Mouse (Mus musculus): ENCODE data around the gene Aqp3. TPM values are rescaled to one million over a fixed set of nuclear protein-coding genes. Genes with fewer than 3 reads are reported as not detected.

Aqp3 gene
- total and polyA plus RNA-seq, 3 experiments: not detected

DNA sequence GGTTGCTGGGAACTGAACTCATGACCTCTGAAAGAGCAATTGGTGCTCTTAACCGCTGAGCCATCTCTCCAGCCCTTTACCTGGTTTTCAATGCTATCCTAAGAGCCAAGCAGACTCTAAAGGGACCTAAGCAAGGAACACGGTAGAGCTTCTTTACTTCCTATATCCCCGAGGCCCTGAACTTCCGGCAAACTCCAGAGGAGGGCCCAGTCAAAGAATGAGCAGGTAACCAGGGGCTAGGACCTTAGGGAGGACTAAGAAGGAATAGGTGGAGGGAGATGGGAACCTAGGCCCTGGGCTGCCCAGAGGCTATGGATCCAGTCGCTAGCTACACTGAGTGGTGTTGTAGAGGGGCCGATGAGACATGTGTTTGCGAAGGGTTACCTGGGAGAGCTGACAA lies 46.2 kb downstream of the Aqp3 start:
- dilution Hi-C loops (cut with MboI; ENCODE audit: extremely low pct_ligation_motif_present, extremely low pct_unique_long_range_greater_than_20kb, low sequenced_read_pairs): no loop called here
- no peak overlapping the region for H3K9ac ChIP-seq (ENCODE audit: insufficient read depth, low read depth)
- in situ Hi-C loops (cut with MboI; ENCODE audit: low pct_ligation_motif_present, low pct_unique_long_range_greater_than_20kb, low sequenced_read_pairs): no loop called here
- H3K27ac ChIP-seq (ENCODE audit: insufficient read depth, low read depth): no peak overlapping the region
- H3K9me3 ChIP-seq (replicated peaks; ENCODE audit: low read length): no peaks in the 10 kb centered on the region
- TF ChIP-seq E2F4 (IDR thresholded peaks at IDR 0.05; ENCODE audit: insufficient replicate concordance, low read depth, low read length): no peak
- TF ChIP-seq ETS1 (conservative IDR thresholded peaks at IDR 0.05; ENCODE audit: low read depth, low read length): no peak
- TF ChIP-seq ZKSCAN1 (IDR thresholded peaks at IDR 0.05; ENCODE audit: borderline replicate concordance, low read depth, low read length): no peak
- no peak for TF ChIP-seq UBTF (IDR thresholded peaks at IDR 0.05; ENCODE audit: low read depth, low read length)
- no peak for TF ChIP-seq SIN3A (IDR thresholded peaks at IDR 0.05; ENCODE audit: low read length)
- TF ChIP-seq MAZ (IDR thresholded peaks at IDR 0.05; ENCODE audit: low read depth, low read length): no peak
- TF ChIP-seq ZC3H11A (IDR thresholded peaks at IDR 0.05; ENCODE audit: low read depth, low read length): no peak
- TF ChIP-seq RCOR1 (conservative IDR thresholded peaks at IDR 0.05; ENCODE audit: low read depth, low read length): no peak
- TF ChIP-seq RAD21 (IDR thresholded peaks at IDR 0.05; ENCODE audit: low read depth, low read length): no peak
- no peak for TF ChIP-seq CTCF (conservative IDR thresholded peaks at IDR 0.05 in 1 of 2, IDR thresholded peaks at IDR 0.05 in 1 of 2; ENCODE audit: low read depth in 2 of 2, low read length in 2 of 2)
- TF ChIP-seq MXI1 (IDR thresholded peaks at IDR 0.05; ENCODE audit: low read depth, low read length): no peak
- TF ChIP-seq MEF2A (IDR thresholded peaks at IDR 0.05; ENCODE audit: borderline replicate concordance, low read depth, low read length): no peak
- no peak for TF ChIP-seq NELFE (IDR thresholded peaks at IDR 0.05; ENCODE audit: low read depth, low read length)
- TF ChIP-seq USF2 (conservative IDR thresholded peaks at IDR 0.05; ENCODE audit: low read depth, low read length): no peak
- no peak for TF ChIP-seq IRF4 (IDR thresholded peaks at IDR 0.05; ENCODE audit: low read depth, low read length)
- no peak for TF ChIP-seq NRF1 (IDR thresholded peaks at IDR 0.05; ENCODE audit: low read depth, low read length)
- H3K79me2 ChIP-seq (replicated peaks; ENCODE audit: control insufficient read depth, extremely low read depth, insufficient read depth, poor library complexity, severe bottlenecking): no peaks in the 10 kb centered on the region
- no peak overlapping the region for H3K4me2 ChIP-seq (ENCODE audit: insufficient read depth, low read depth, poor library complexity, severe bottlenecking)
- H3K4me3 ChIP-seq (replicated peaks in 1 of 3; ENCODE audit: low read depth in 2 of 3, low read length in 2 of 3, poor library complexity in 1 of 3): no peak overlapping the region
- no peak for DNase-seq (ENCODE audit: extremely low read depth)
- H3K27me3 ChIP-seq (replicated peaks): peaks cover 16% of the 10 kb centered on the region
- H3K4me1 ChIP-seq (ENCODE audit: control insufficient read depth in 1 of 2, insufficient read depth in 2 of 2): peaks cover 0 to 7% of the 10 kb centered on the region in 2 experiments; a peak in 3 of 4 replicates
- no peaks in the 10 kb centered on the region for H3K36me3 ChIP-seq (replicated peaks in 1 of 2; ENCODE audit: control insufficient read depth in 1 of 2, insufficient read depth in 1 of 2, low read length in 1 of 2)

DNA sequence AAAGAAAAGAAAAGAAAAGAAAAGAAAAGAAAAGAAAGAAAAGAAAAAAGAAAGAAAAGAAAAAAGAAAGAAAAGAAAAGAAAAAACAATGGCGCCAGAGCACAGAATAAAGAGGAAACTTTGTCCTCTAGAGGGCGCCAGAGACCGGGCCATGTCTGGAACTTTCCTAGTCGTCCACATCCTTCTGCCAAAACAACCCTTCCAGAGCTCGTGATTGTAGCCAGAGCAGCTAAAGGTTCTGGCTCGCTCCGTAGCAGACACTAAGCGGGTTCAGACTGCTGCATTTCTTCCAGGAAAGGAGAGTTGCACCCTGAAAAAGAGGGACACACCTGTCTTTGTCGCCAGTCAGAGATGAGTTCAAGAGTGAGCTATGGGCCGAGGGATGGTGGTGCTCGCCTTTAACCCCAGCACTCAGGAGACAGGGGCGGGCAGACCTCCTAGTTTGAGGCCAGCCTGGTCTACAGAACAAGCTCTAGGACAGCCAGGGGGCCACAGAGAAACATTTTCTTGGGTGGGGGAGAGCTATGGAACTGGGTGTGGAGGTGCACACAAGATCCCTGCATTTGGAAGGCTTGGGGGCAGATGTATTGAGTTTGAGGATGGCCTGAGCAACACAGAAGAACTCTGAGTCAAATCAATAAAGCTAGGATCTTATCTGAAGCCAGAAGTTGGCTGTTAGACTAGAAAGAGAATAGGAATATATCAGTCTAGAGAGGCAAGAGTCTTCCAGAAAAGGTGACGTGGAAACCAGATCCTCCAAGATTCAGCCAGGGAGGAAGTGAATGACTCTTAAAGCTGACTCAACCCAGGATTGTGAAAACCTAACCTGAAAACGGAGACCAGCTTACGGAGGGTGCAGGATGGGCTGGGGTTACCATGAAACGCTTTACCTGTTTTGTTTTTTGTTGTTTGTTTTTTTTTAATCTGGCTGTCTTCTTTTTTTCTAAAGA lies 47.0 kb downstream of the Aqp3 start:
- Histone ChIP-seq H3K4me3 (replicated peaks in 1 of 3; ENCODE audit: low read depth in 2 of 3, low read length in 2 of 3, poor library complexity in 1 of 3) (peak overlapping the region in 2 of 3 experiments; percentile 30 to 48), H3K36me3 (replicated peaks in 1 of 2; ENCODE audit: control insufficient read depth in 1 of 2, insufficient read depth in 1 of 2, low read length in 1 of 2) (no peaks in the 10 kb centered on the region), H3K4me1 (ENCODE audit: control insufficient read depth in 1 of 2, insufficient read depth in 2 of 2) (peaks cover 0 to 7% of the 10 kb centered on the region in 2 experiments; a peak in 2 of 4 replicates), H3K4me2 (ENCODE audit: insufficient read depth, low read depth, poor library complexity, severe bottlenecking) (peak overlapping the region; percentile 59), H3K27ac (ENCODE audit: insufficient read depth, low read depth) (no peak overlapping the region), H3K9me3 (replicated peaks; ENCODE audit: low read length) (no peaks in the 10 kb centered on the region), H3K79me2 (replicated peaks; ENCODE audit: control insufficient read depth, extremely low read depth, insufficient read depth, poor library complexity, severe bottlenecking) (no peaks in the 10 kb centered on the region), H3K9ac (ENCODE audit: insufficient read depth, low read depth) (peak overlapping the region; percentile 43), H3K27me3 (replicated peaks) (peaks cover 17% of the 10 kb centered on the region)
- dilution Hi-C loops (cut with MboI; ENCODE audit: extremely low pct_ligation_motif_present, extremely low pct_unique_long_range_greater_than_20kb, low sequenced_read_pairs) (no loop called here), in situ Hi-C loops (cut with MboI; ENCODE audit: low pct_ligation_motif_present, low pct_unique_long_range_greater_than_20kb, low sequenced_read_pairs) (no loop called here)
- DNase-seq (ENCODE audit: extremely low read depth): peak; percentile 84
- TF ChIP-seq SMC3 (IDR thresholded peaks at IDR 0.05; ENCODE audit: low read depth, low read length) (peak; percentile 64), SIN3A (IDR thresholded peaks at IDR 0.05; ENCODE audit: low read length) (0 out of 2 replicates have a peak, but pooled peaks have one; percentile 40), ZNF384 (IDR thresholded peaks at IDR 0.05; ENCODE audit: low read depth, low read length) (peak; percentile 58; the same call in 1 of the 2 replicates), POLR2A (IDR thresholded peaks at IDR 0.05; ENCODE audit: low read depth, low read length) (peak; percentile 37; the same call in 1 of the 2 replicates), ETS1 (conservative IDR thresholded peaks at IDR 0.05; ENCODE audit: low read depth, low read length) (no peak), MXI1 (IDR thresholded peaks at IDR 0.05; ENCODE audit: low read depth, low read length) (peak; percentile 37; the same call in 1 of the 2 replicates), IRF4 (IDR thresholded peaks at IDR 0.05; ENCODE audit: low read depth, low read length) (peak; percentile 45; the same call in 1 of the 2 replicates), NELFE (IDR thresholded peaks at IDR 0.05; ENCODE audit: low read depth, low read length) (no peak), PAX5 (IDR thresholded peaks at IDR 0.05; ENCODE audit: low read length) (no peak), KAT2A (IDR thresholded peaks at IDR 0.05; ENCODE audit: insufficient replicate concordance, low read length) (no peak), CHD2 (IDR thresholded peaks at IDR 0.05; ENCODE audit: low read length) (no peak), CHD1 (IDR thresholded peaks at IDR 0.05; ENCODE audit: low read depth, low read length) (no peak), POLR2AphosphoS2 (IDR thresholded peaks at IDR 0.05; ENCODE audit: low read depth, low read length) (no peak), JUND (conservative IDR thresholded peaks at IDR 0.05; ENCODE audit: low read depth, low read length) (0 out of 2 replicates have a peak, but pooled peaks have one; percentile 43), MYC (IDR thresholded peaks at IDR 0.05; ENCODE audit: low read depth, low read length) (peak; percentile 52; the same call in 1 of the 2 replicates), EP300 (IDR thresholded peaks at IDR 0.05; ENCODE audit: low read length) (peak; percentile 53), MEF2A (IDR thresholded peaks at IDR 0.05; ENCODE audit: borderline replicate concordance, low read depth, low read length) (no peak), UBTF (IDR thresholded peaks at IDR 0.05; ENCODE audit: low read depth, low read length) (no peak), HCFC1 (IDR thresholded peaks at IDR 0.05; ENCODE audit: low read depth, low read length) (no peak), USF2 (conservative IDR thresholded peaks at IDR 0.05; ENCODE audit: low read depth, low read length) (no peak), MAX (IDR thresholded peaks at IDR 0.05; ENCODE audit: low read length) (no peak)

All from CH12.LX (cell line).